Mouse (Mus musculus) heart, postnatal 0 days (tissue): Measurements from ENCODE around the gene Cd24a. TPM values are rescaled to one million over a fixed set of nuclear protein-coding genes. Genes with fewer than 3 reads are reported as not detected.

Experiments
- ATAC-seq: fragments of 200-750 bp; cut with Nextera tagmentation; 2 replicates; pipeline ENCODE4 v1.8.0; 2017; ENCODE audit warnings: low read depth, moderate number of reproducible peaks, moderate library complexity; ENCODE audit not compliant: insufficient read depth
- DNase-seq: peaks from one replicate; pipeline ENCODE4 v3.0.0-alpha.2; 2016; ENCODE audit warnings: low spot score
- H3K27ac ChIP-seq: fragments of 300-500 bp; sonication (generic); 2 replicates; pipeline ENCODE4 v1.5.1; 2014; ENCODE audit warnings: low read depth, mild to moderate bottlenecking
- H3K27me3 ChIP-seq: fragments of 300-500 bp; sonication (generic); 2 replicates; pipeline ENCODE4 v1.6.1; 2014; ENCODE audit warnings: low read length, mixed read lengths; ENCODE audit not compliant: control insufficient read depth, insufficient read depth
- H3K36me3 ChIP-seq: fragments of 300-500 bp; sonication (generic); replicated peaks from 2 replicates; pipeline ENCODE4 v1.6.1; 2014; ENCODE audit warnings: low read length, mixed read lengths; ENCODE audit not compliant: control insufficient read depth, insufficient read depth
- H3K4me1 ChIP-seq: fragments of 300-500 bp; sonication (generic); 2 replicates; pipeline ENCODE4 v1.6.1; 2014; ENCODE audit warnings: antibody characterized with exemption; ENCODE audit not compliant: control insufficient read depth, insufficient read depth
- H3K4me2 ChIP-seq: fragments of 300-500 bp; sonication (generic); 2 replicates; pipeline ENCODE4 v1.6.1; 2014; ENCODE audit warnings: low read depth, mild to moderate bottlenecking, low read length, moderate library complexity
- H3K4me3 ChIP-seq: fragments of 300-500 bp; sonication (generic); 2 replicates; pipeline ENCODE4 v1.5.1; 2014; ENCODE audit warnings: low read depth, low read length
- H3K9ac ChIP-seq: fragments of 300-500 bp; sonication (generic); replicated peaks from 2 replicates; pipeline ENCODE4 v1.6.1; 2014; ENCODE audit warnings: low read depth, low read length, mixed read lengths
- H3K9me3 ChIP-seq: fragments of 300-500 bp; sonication (generic); replicated peaks from 2 replicates; pipeline ENCODE4 v1.6.1; 2016; ENCODE audit warnings: low read length; ENCODE audit not compliant: control insufficient read depth
- CTCF ChIP-seq: IDR thresholded peaks from 2 replicates; pipeline ENCODE4 v1.5.1; 2016; ENCODE audit warnings: antibody characterized with exemption, control low read depth, low read depth
- EP300 ChIP-seq: IDR thresholded peaks from 2 replicates; pipeline ENCODE4 v1.6.1; 2016; ENCODE audit warnings: antibody characterized with exemption, low read depth
- WGBS: fragments of 180-500 bp; shearing (Covaris S2); extraction: QIAGEN DNeasy Blood & Tissue Kit; methylation state at CpG from one replicate; pipeline ENCODE4 v1.1.7; 2014; 5-methylcytosine and 5-hydroxymethylcytosine counted together
- polyA plus RNA-seq: library from polyadenylated mRNA; unstranded; fragments of >200 nt; fragmentation: Nextera tagmentation; extraction: Ambion mirVana; gene quantifications from 2 replicates; pipeline ENCODE4 v1.2.1, GENCODE M21; 2015
- total RNA-seq: library from RNA; depleted of rRNA; stranded (reverse); fragments of >200 nt; gene quantifications from 2 replicates; pipeline ENCODE4 v1.2.3, GENCODE M21; 2014; ENCODE audit warnings: low replicate concordance

Gene Cd24a
- total and polyA plus RNA-seq, 2 experiments from 2014 or later: 32.9 to 62.2 TPM

DNA sequence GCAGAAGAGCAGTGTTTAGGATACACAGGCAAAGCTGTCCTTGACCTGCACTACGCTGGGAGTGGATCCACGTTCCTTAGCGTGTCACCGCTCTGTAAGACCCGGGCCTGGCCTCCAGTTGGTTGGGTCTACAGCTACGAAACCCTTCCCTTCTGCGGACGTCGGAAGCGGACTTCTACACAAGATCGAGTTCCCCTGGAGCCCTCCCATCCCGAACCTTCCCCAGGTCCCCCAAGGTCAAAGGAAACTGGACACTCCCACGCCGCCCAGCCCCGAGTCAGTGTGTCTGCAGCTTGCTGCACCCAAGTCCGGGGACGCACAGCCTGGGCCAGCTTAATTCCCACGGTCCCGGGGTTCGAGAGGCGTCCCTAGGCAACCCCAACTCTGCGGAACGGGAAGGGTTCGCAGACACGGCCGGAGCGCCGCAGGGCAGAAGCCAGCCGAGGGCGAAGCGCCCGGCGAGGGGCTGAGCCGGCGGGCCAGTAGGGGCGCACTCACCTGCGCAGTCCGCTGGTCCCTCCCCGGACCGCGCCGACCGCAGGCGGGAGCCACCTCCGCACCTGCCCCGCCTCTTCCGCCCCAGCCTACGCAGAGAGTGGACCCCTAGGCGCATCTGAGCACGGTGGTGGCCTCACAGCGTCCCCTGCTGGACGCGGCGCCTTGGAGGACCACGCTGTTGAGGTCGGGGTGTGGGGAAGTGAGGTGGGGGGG is 37.5 kb upstream of the Cd24a start, which contains the start of gene 1700021F05Rik:
1700021F05Rik (minus strand) TSS at position 553 of the 711 bp plus-strand sequence.
- H3K27ac ChIP-seq: peak within 1 kb of the TSS; percentile 96
- H3K9me3 ChIP-seq: no peaks in the 10 kb centered on the region
- H3K4me3 ChIP-seq: peak within 1 kb of the TSS; percentile 93
- H3K9ac ChIP-seq: peak within 1 kb of the TSS; percentile 93
- DNase-seq (peak; percentile 95), ATAC-seq (peak; percentile 99)
- TF ChIP-seq EP300 (no peak; the same call in 1 of the 2 replicates), CTCF (peak; percentile 96)
- under 1% methylated on average over 49 of the region's 56 CpGs for WGBS
- H3K27me3 ChIP-seq: no peaks in the 10 kb centered on the region
- peaks cover 9% of the 10 kb centered on the region for H3K36me3 ChIP-seq
- H3K4me1 ChIP-seq: peaks cover 13% of the 10 kb centered on the region; the same call in 1 of the 2 replicates
- H3K4me2 ChIP-seq: peak within 1 kb of the TSS; percentile 73

DNA sequence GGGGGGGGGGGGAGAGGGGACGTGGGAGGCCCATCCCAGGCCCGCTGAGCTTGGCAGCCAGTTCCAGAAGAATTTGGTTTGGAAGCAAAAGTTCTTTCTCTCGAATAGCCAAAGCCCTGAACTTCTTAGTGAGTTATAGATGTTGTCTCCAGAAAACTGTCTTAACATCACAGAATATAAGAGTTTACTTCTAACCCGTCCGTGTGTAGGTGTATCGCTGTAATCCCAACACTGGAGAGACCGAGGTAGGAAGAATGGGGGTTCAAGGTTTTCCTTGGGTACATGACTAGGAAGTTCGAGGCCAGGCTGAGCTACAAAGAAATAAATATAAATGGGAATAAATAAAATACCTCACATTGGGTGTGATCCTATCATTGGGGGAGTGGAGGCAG is 36.9 kb upstream of the Cd24a start:
- H3K9ac ChIP-seq: no peak overlapping the region
- WGBS: 39% methylated on average over 7 of the region's 8 CpGs
- DNase-seq (no peak), ATAC-seq (no peak)
- H3K4me1 ChIP-seq: peaks cover 13% of the 10 kb centered on the region; the same call in 1 of the 2 replicates
- peaks cover 5% of the 10 kb centered on the region for H3K36me3 ChIP-seq
- no peak for TF ChIP-seq CTCF
- TF ChIP-seq EP300: no peak
- no peaks in the 10 kb centered on the region for H3K27me3 ChIP-seq
- H3K9me3 ChIP-seq: no peaks in the 10 kb centered on the region
- H3K4me2 ChIP-seq: peak overlapping the region; percentile 41
- H3K27ac ChIP-seq: no peak overlapping the region
- H3K4me3 ChIP-seq: peak overlapping the region; percentile 93

DNA sequence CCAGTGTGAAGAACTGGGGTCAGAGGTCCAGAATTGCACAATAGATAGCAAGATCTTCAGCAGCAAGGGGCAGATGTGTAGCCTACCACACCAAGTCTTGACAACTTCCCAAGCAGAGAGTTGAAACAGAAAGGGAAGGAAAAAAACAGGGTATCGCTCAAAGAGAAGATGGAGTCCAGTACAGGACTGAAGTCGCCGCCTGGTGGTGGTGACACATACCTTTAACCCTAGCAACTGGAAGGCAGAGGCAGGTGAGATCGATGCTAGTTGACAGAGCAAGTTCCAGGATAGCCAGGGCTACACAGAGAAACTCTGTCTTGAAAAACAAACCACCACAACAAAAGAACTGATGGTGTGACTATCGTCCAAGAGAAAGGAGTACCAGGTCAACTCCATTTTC is 28.7 kb upstream of the Cd24a start:
- Histone ChIP-seq H3K36me3 (no peaks in the 10 kb centered on the region), H3K27ac (no peak overlapping the region), H3K9me3 (no peaks in the 10 kb centered on the region), H3K4me2 (no peak overlapping the region), H3K4me1 (no peaks in the 10 kb centered on the region), H3K4me3 (no peak overlapping the region), H3K9ac (no peak overlapping the region), H3K27me3 (no peaks in the 10 kb centered on the region)
- DNase-seq (no peak), ATAC-seq (no peak)
- no peak for TF ChIP-seq EP300
- TF ChIP-seq CTCF: peak; percentile 26
- 51% methylated on average over 5 of the region's 5 CpGs for WGBS

DNA sequence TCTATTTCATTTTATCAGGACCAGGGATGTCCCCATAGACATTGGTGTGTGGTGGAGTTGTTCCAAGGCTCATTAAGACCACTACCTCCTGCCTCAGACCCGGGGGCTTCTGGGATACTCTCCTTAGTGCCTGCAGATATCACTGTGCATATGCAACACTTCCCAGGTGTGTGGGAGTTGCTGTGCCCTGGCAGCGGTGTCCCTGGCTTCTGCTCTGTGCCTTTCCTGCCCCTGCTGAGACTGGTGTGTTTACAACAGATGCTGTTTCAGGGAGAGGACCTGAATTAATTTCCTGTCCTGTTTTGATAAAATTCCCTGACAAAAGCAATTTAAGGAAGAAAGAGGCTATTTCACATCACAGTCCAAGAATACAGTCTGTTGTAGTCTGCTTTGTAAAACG is 27.2 kb upstream of the Cd24a start:
- H3K36me3 ChIP-seq: no peaks in the 10 kb centered on the region
- H3K4me2 ChIP-seq: no peak overlapping the region
- no peaks in the 10 kb centered on the region for H3K27me3 ChIP-seq
- H3K27ac ChIP-seq: no peak overlapping the region
- ATAC-seq (no peak), DNase-seq (no peak)
- WGBS: 19% methylated on average over 3 of the region's 3 CpGs
- H3K9ac ChIP-seq: no peak overlapping the region
- TF ChIP-seq EP300: no peak
- no peak for TF ChIP-seq CTCF
- no peak overlapping the region for H3K4me3 ChIP-seq
- H3K4me1 ChIP-seq: no peaks in the 10 kb centered on the region
- no peaks in the 10 kb centered on the region for H3K9me3 ChIP-seq

DNA sequence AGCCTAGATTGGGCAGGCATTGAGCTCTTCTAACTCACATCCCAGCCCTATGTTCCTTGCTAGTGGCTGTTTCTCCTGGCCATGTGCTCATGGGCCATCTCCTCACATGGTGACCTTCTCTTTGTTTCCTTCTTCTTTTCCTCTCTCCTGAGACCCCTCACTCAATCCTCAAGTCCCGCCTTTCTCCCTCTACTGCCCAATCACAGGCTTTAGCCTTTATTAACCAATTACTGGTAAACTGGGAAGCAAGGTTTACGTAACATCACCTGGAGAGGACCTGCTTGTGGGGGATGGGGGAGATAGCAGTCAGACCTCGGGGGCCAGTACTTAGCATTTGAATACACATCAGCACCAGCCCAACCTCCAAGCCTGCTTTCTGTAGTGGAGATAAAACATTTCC is 26.7 kb upstream of the Cd24a start:
- no peak overlapping the region for H3K4me2 ChIP-seq
- DNase-seq: no peak
- H3K4me1 ChIP-seq: no peaks in the 10 kb centered on the region
- H3K36me3 ChIP-seq: no peaks in the 10 kb centered on the region
- 27% methylated on average over 3 of the region's 3 CpGs for WGBS
- H3K9me3 ChIP-seq: no peaks in the 10 kb centered on the region
- no peak overlapping the region for H3K27ac ChIP-seq
- TF ChIP-seq EP300: no peak
- TF ChIP-seq CTCF: no peak
- no peak for ATAC-seq
- no peak overlapping the region for H3K9ac ChIP-seq
- H3K4me3 ChIP-seq: no peak overlapping the region
- no peaks in the 10 kb centered on the region for H3K27me3 ChIP-seq

DNA sequence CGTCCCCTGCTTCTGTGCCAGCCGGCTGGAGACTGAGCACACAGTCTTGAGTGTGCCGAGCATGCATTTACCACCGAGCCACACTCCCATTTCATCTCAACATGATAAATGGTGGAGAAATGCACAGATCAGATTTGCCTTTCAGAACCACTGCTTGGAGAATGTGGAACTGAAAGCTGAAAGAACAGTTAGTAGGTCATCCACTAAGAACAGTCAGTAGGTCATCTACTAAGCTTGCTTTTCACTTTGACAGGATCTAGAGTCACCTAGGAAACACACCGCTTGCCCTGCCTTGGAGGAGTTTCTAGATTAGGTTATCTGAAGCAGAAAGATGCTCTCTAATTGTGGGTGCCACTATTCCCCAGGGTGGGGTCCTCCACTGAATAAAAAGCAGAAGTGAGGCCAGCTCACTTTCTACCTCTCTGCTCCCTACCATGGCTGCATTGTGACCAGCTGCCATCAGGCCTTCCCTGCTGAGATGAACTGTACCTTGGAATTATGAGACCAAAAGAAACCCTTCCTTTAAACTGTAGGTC is 20.4 kb upstream of the Cd24a start:
- DNase-seq: no peak
- no peaks in the 10 kb centered on the region for H3K9me3 ChIP-seq
- ATAC-seq: no peak
- H3K36me3 ChIP-seq: no peaks in the 10 kb centered on the region
- no peak overlapping the region for H3K4me3 ChIP-seq
- TF ChIP-seq EP300 (no peak), CTCF (no peak)
- no peaks in the 10 kb centered on the region for H3K27me3 ChIP-seq
- H3K9ac ChIP-seq: no peak overlapping the region
- no peak overlapping the region for H3K4me2 ChIP-seq
- no peaks in the 10 kb centered on the region for H3K4me1 ChIP-seq
- H3K27ac ChIP-seq: no peak overlapping the region
- WGBS: 76% methylated on average over 5 of the region's 5 CpGs
